Mouse (Mus musculus): ENCODE results near the gene Cox7b. TPM values are rescaled to one million over a fixed set of nuclear protein-coding genes. Genes with fewer than 3 reads are reported as not detected.

Cox7b gene
- total and polyA plus RNA-seq, 3 experiments: 222 to 804 (median 712) TPM

- dilution Hi-C loops (cut with MboI; ENCODE audit: extremely low pct_ligation_motif_present, extremely low pct_unique_long_range_greater_than_20kb, low sequenced_read_pairs): no loop called here
- peak within 1 kb of the TSS; percentile 93; the same call in 1 of the 2 replicates for H3K9ac ChIP-seq (ENCODE audit: insufficient read depth, low read depth)
- TF ChIP-seq USF2 (conservative IDR thresholded peaks at IDR 0.05; ENCODE audit: low read depth, low read length) (peak; percentile 56), RCOR1 (conservative IDR thresholded peaks at IDR 0.05; ENCODE audit: low read depth, low read length) (no peak), IRF4 (IDR thresholded peaks at IDR 0.05; ENCODE audit: low read depth, low read length) (peak; percentile 53), MAZ (IDR thresholded peaks at IDR 0.05; ENCODE audit: low read depth, low read length) (peak; percentile 83), MXI1 (IDR thresholded peaks at IDR 0.05; ENCODE audit: low read depth, low read length) (no peak), CTCF (conservative IDR thresholded peaks at IDR 0.05 in 1 of 2, IDR thresholded peaks at IDR 0.05 in 1 of 2; ENCODE audit: low read depth in 2 of 2, low read length in 2 of 2) (peak in 1 of 2 experiments; percentile 84; a peak in 2 of 4 replicates), SMC3 (IDR thresholded peaks at IDR 0.05; ENCODE audit: low read depth, low read length) (peak; percentile 91), JUND (conservative IDR thresholded peaks at IDR 0.05; ENCODE audit: low read depth, low read length) (no peak), ZKSCAN1 (IDR thresholded peaks at IDR 0.05; ENCODE audit: borderline replicate concordance, low read depth, low read length) (no peak), CHD2 (IDR thresholded peaks at IDR 0.05; ENCODE audit: low read length) (no peak), TCF12 (IDR thresholded peaks at IDR 0.05; ENCODE audit: low read depth, low read length) (peak; percentile 68), PAX5 (IDR thresholded peaks at IDR 0.05; ENCODE audit: low read length) (no peak), NELFE (IDR thresholded peaks at IDR 0.05; ENCODE audit: low read depth, low read length) (peak; percentile 75), TBP (conservative IDR thresholded peaks at IDR 0.05; ENCODE audit: low read depth, low read length) (0 out of 2 replicates have a peak, but pooled peaks have one; percentile 36), POLR2A (IDR thresholded peaks at IDR 0.05; ENCODE audit: low read depth, low read length) (peak; percentile 87), ELF1 (IDR thresholded peaks at IDR 0.05; ENCODE audit: low read depth, low read length) (peak; percentile 95), NRF1 (IDR thresholded peaks at IDR 0.05; ENCODE audit: low read depth, low read length) (peak; percentile 58), ZC3H11A (IDR thresholded peaks at IDR 0.05; ENCODE audit: low read depth, low read length) (peak; percentile 2; the same call in 1 of the 2 replicates), MAFK (IDR thresholded peaks at IDR 0.05; ENCODE audit: insufficient replicate concordance, low read length) (no peak), MAX (IDR thresholded peaks at IDR 0.05; ENCODE audit: low read length) (peak; percentile 83), POLR2AphosphoS2 (IDR thresholded peaks at IDR 0.05; ENCODE audit: low read depth, low read length) (0 out of 2 replicates have a peak, but pooled peaks have one; percentile 40), GABPA (IDR thresholded peaks at IDR 0.05; ENCODE audit: insufficient replicate concordance, low read depth, low read length) (no peak), MYC (IDR thresholded peaks at IDR 0.05; ENCODE audit: low read depth, low read length) (peak; percentile 72; the same call in 1 of the 2 replicates), E2F4 (IDR thresholded peaks at IDR 0.05; ENCODE audit: insufficient replicate concordance, low read depth, low read length) (no peak), JUN (IDR thresholded peaks at IDR 0.05; ENCODE audit: insufficient read depth, low read depth, low read length) (no peak), SIN3A (IDR thresholded peaks at IDR 0.05; ENCODE audit: low read length) (peak; percentile 68), KAT2A (IDR thresholded peaks at IDR 0.05; ENCODE audit: insufficient replicate concordance, low read length) (0 out of 2 replicates have a peak, but pooled peaks have one; percentile 53), USF1 (IDR thresholded peaks at IDR 0.05; ENCODE audit: low read depth, low read length) (peak; percentile 83), CHD1 (IDR thresholded peaks at IDR 0.05; ENCODE audit: low read depth, low read length) (no peak), EP300 (IDR thresholded peaks at IDR 0.05; ENCODE audit: low read length) (no peak), MEF2A (IDR thresholded peaks at IDR 0.05; ENCODE audit: borderline replicate concordance, low read depth, low read length) (peak; percentile 63; the same call in 1 of the 2 replicates), RAD21 (IDR thresholded peaks at IDR 0.05; ENCODE audit: low read depth, low read length) (peak; percentile 51), BHLHE40 (IDR thresholded peaks at IDR 0.05; ENCODE audit: low read depth, low read length) (peak; percentile 99), HCFC1 (IDR thresholded peaks at IDR 0.05; ENCODE audit: low read depth, low read length) (peak; percentile 68), ZMIZ1 (IDR thresholded peaks at IDR 0.05; ENCODE audit: low read depth, low read length) (peak; percentile 54; the same call in 1 of the 2 replicates), UBTF (IDR thresholded peaks at IDR 0.05; ENCODE audit: low read depth, low read length) (no peak), ETS1 (conservative IDR thresholded peaks at IDR 0.05; ENCODE audit: low read depth, low read length) (peak; percentile 69)
Measured at GRCm38 (mm10) chrX:106026418-106027342, 11.2 kb downstream of the Cox7b start, which contains the start of gene Atp7a. TSS of gene Atp7a (plus strand) at chrX:106027276.

More at GRCm38 (mm10) chrX:106026418-106027342, 11.2 kb downstream of the Cox7b start, which contains the start of gene Atp7a:
- in situ Hi-C loops (cut with MboI; ENCODE audit: low pct_ligation_motif_present, low pct_unique_long_range_greater_than_20kb, low sequenced_read_pairs): no loop called here
- Histone ChIP-seq H3K27me3 (replicated peaks) (no peaks in the 10 kb centered on the region), H3K4me2 (ENCODE audit: insufficient read depth, low read depth, poor library complexity, severe bottlenecking) (peak within 1 kb of the TSS; percentile 71), H3K4me1 (ENCODE audit: control insufficient read depth in 1 of 2, insufficient read depth in 2 of 2) (peaks cover 0 to 4% of the 10 kb centered on the region in 2 experiments; a peak in 2 of 4 replicates), H3K4me3 (replicated peaks in 1 of 3; ENCODE audit: low read depth in 2 of 3, low read length in 2 of 3, poor library complexity in 1 of 3) (peak within 1 kb of the TSS; percentile 51 to 77 (median 55)), H3K27ac (ENCODE audit: insufficient read depth, low read depth) (no peak within 1 kb of the TSS), H3K79me2 (replicated peaks; ENCODE audit: control insufficient read depth, extremely low read depth, insufficient read depth, poor library complexity, severe bottlenecking) (peaks cover 18% of the 10 kb centered on the region), H3K36me3 (replicated peaks in 1 of 2; ENCODE audit: control insufficient read depth in 1 of 2, insufficient read depth in 1 of 2, low read length in 1 of 2) (peaks cover 2 to 8% of the 10 kb centered on the region in 2 experiments), H3K9me3 (replicated peaks; ENCODE audit: low read length) (no peaks in the 10 kb centered on the region)
- DNase-seq (ENCODE audit: extremely low read depth): peak; percentile 89
